25 mouse cellular contexts compared by ENCODE assay signal in genomic region chr2:126166848-126167617, GRCm38 (mm10). TPM values are rescaled to one million over a fixed set of nuclear protein-coding genes. Genes with fewer than 3 reads are reported as not detected.
A peak's percentile ranks its signal among the peaks of the same experiment; 100 is the strongest.
DNase-seq lines count a peak whose midpoint lies in the region; ATAC-seq and TF ChIP-seq lines count a peak whose summit lies in the region.
"Had no signal": no experiment of that assay in that cellular context is flagged by ENCODE, and none has a peak within 500 bp of the region (broad histone marks: within the 10 kb centered on the region; RNA-seq: fewer than 3 reads in every experiment).

No protein-coding gene starts in this region.

- no peaks in the 10 kb centered on the region for H3K4me1 ChIP-seq in heart, embryonic 11.5 days (ENCODE audit: control insufficient read depth, insufficient read depth, low read length)
- peaks cover 3% of the 10 kb centered on the region for H3K4me1 ChIP-seq in bone marrow, adult 2 months (ENCODE audit: control insufficient read depth, insufficient read depth, low read length)
- H3K4me1 ChIP-seq in liver, postnatal 0 days (ENCODE audit: insufficient read depth): peaks cover 21% of the 10 kb centered on the region
- H3K4me1 ChIP-seq in stomach, postnatal 0 days (replicated peaks; ENCODE audit: control insufficient read depth, insufficient read depth): no peaks in the 10 kb centered on the region
- H3K4me1 ChIP-seq: embryonic facial prominence, embryonic 15.5 days; forebrain, embryonic 10.5 days; hindbrain, embryonic 15.5 days; kidney, embryonic 15.5 days; lung, embryonic 15.5 days; midbrain, embryonic 10.5 days had no signal

- TF ChIP-seq POLR2A in bone marrow, adult 2 months (IDR thresholded peaks at IDR 0.05; ENCODE audit: borderline replicate concordance, control insufficient read depth, low read depth, low read length): no peak

- H3K27ac ChIP-seq in heart, embryonic 11.5 days (ENCODE audit: low read depth, low read length): peak overlapping the region; percentile 70; the same call in 1 of the 2 replicates
- peak overlapping the region; percentile 50; the same call in 1 of the 2 replicates for H3K27ac ChIP-seq in bone marrow, adult 2 months (ENCODE audit: control insufficient read depth, insufficient read depth, low read depth, low read length, poor library complexity)
- peak overlapping the region; percentile 81 for H3K27ac ChIP-seq in liver, postnatal 0 days (ENCODE audit: low read depth)
- H3K27ac ChIP-seq in stomach, postnatal 0 days (replicated peaks): no peak overlapping the region
- H3K27ac ChIP-seq: embryonic facial prominence, embryonic 15.5 days; forebrain, embryonic 10.5 days; hindbrain, embryonic 15.5 days; kidney, embryonic 15.5 days; lung, embryonic 15.5 days; macrophage; midbrain, embryonic 10.5 days had no signal

- no peaks in the 10 kb centered on the region for H3K27me3 ChIP-seq in heart, embryonic 11.5 days (ENCODE audit: control insufficient read depth, insufficient read depth, low read length)
- H3K27me3 ChIP-seq in liver, postnatal 0 days (ENCODE audit: insufficient read depth, low read length): no peaks in the 10 kb centered on the region
- no peaks in the 10 kb centered on the region for H3K27me3 ChIP-seq in stomach, postnatal 0 days (ENCODE audit: control insufficient read depth, insufficient read depth, low read length)
- H3K27me3 ChIP-seq: embryonic facial prominence, embryonic 15.5 days; hindbrain, embryonic 15.5 days; kidney, embryonic 15.5 days; lung, embryonic 15.5 days had no signal

- no peak for DNase-seq in heart, adult 11 months
- peak; percentile 49 for DNase-seq in brain, adult 2 months (ENCODE audit: low read depth, low spot score)
- no peak for DNase-seq in liver, postnatal 0 days
- no peak for DNase-seq in stomach, postnatal 0 days (ENCODE audit: low spot score)
- DNase-seq in layer of hippocampus, adult 11-12 months (ENCODE audit: low spot score): no peak
- DNase-seq: adrenal gland, adult 2 months; cerebellum, adult 2 months; forebrain, postnatal 0 days; gastrocnemius, postnatal 36 days; kidney, postnatal 36 days; thymus, postnatal 25 days had no signal

- no peak overlapping the region for H3K4me2 ChIP-seq in heart, embryonic 11.5 days
- H3K4me2 ChIP-seq in liver, postnatal 0 days (ENCODE audit: low read depth, low read length): peak overlapping the region; percentile 53
- no peak overlapping the region for H3K4me2 ChIP-seq in stomach, postnatal 0 days (replicated peaks; ENCODE audit: low read depth)
- H3K4me2 ChIP-seq: embryonic facial prominence, embryonic 15.5 days; hindbrain, embryonic 15.5 days; kidney, embryonic 15.5 days; lung, embryonic 15.5 days had no signal

- 86% methylated on average over 8 of the region's 8 CpGs for WGBS in heart, embryonic 11.5 days (ENCODE audit: insufficient replicate concordance)
- 77% methylated on average over 8 of the region's 8 CpGs for WGBS in bone marrow, adult 2 months
- WGBS in liver, postnatal 0 days (ENCODE audit: insufficient replicate concordance): 75% methylated on average over 8 of the region's 8 CpGs
- WGBS in stomach, postnatal 0 days: 73% methylated on average over 8 of the region's 8 CpGs

- no peak overlapping the region for H3K9ac ChIP-seq in heart, embryonic 11.5 days (ENCODE audit: low read depth, low read length)
- H3K9ac ChIP-seq in liver, postnatal 0 days (replicated peaks): no peak overlapping the region
- no peak overlapping the region for H3K9ac ChIP-seq in stomach, postnatal 0 days (ENCODE audit: low read length)
- H3K9ac ChIP-seq: embryonic facial prominence, embryonic 15.5 days; forebrain, postnatal 0 days; hindbrain, embryonic 15.5 days; kidney, embryonic 15.5 days; lung, embryonic 15.5 days had no signal

- H3K9me3 ChIP-seq in heart, embryonic 11.5 days (replicated peaks; ENCODE audit: control insufficient read depth, low read length): no peaks in the 10 kb centered on the region
- H3K9me3 ChIP-seq in liver, postnatal 0 days (ENCODE audit: low read length): no peaks in the 10 kb centered on the region
- H3K9me3 ChIP-seq in stomach, postnatal 0 days (ENCODE audit: control insufficient read depth, low read length): no peaks in the 10 kb centered on the region
- H3K9me3 ChIP-seq: embryonic facial prominence, embryonic 15.5 days; forebrain, embryonic 10.5 days; hindbrain, embryonic 15.5 days; kidney, embryonic 15.5 days; lung, embryonic 15.5 days; midbrain, embryonic 10.5 days had no signal

- no peak for TF ChIP-seq EP300 in liver, postnatal 0 days (IDR thresholded peaks at IDR 0.05; ENCODE audit: low read depth)
- no peak for TF ChIP-seq EP300 in stomach, postnatal 0 days (optimal IDR thresholded peaks at IDR 0.05)

- no peaks in the 10 kb centered on the region for H3K36me3 ChIP-seq in heart, embryonic 11.5 days (ENCODE audit: control insufficient read depth, insufficient read depth, low read length)
- H3K36me3 ChIP-seq in liver, postnatal 0 days (replicated peaks; ENCODE audit: insufficient read depth, low read length): peaks cover 16% of the 10 kb centered on the region
- no peaks in the 10 kb centered on the region for H3K36me3 ChIP-seq in stomach, postnatal 0 days (ENCODE audit: control insufficient read depth, insufficient read depth, low read length)

- TF ChIP-seq CTCF in bone marrow, adult 2 months (IDR thresholded peaks at IDR 0.05; ENCODE audit: control insufficient read depth, insufficient read depth, low read length): no peak
- TF ChIP-seq CTCF in liver, postnatal 0 days (IDR thresholded peaks at IDR 0.05; ENCODE audit: low read depth): no peak
- no peak for TF ChIP-seq CTCF in stomach, postnatal 0 days (IDR thresholded peaks at IDR 0.05; ENCODE audit: low read depth)

- no peak overlapping the region for H3K4me3 ChIP-seq in heart, embryonic 11.5 days (ENCODE audit: low read depth, low read length)
- no peak overlapping the region for H3K4me3 ChIP-seq in bone marrow, adult 2 months (replicated peaks; ENCODE audit: control insufficient read depth, low read depth, low read length)
- H3K4me3 ChIP-seq in liver, postnatal 0 days (ENCODE audit: low read depth, low read length): no peak overlapping the region
- H3K4me3 ChIP-seq in stomach, postnatal 0 days (ENCODE audit: low read depth, low read length): no peak overlapping the region
- H3K4me3 ChIP-seq: embryonic facial prominence, embryonic 15.5 days; forebrain, embryonic 10.5 days; hindbrain, embryonic 15.5 days; kidney, embryonic 15.5 days; lung, embryonic 15.5 days; midbrain, embryonic 10.5 days had no signal

- ATAC-seq in heart, embryonic 11.5 days (replicated peaks; ENCODE audit: insufficient number of reproducible peaks, low FRiP score, low TSS enrichment): no peak
- no peak for ATAC-seq in liver, postnatal 0 days
- ATAC-seq in stomach, postnatal 0 days (ENCODE audit: low FRiP score, low TSS enrichment): no peak
- ATAC-seq: forebrain, postnatal 0 days; intestine, embryonic 16.5 days had no signal

RNA-seq across cellular contexts. Expression of gene Dtwd1, which starts 15.1 kb away (rescaled TPM):
- polyA plus RNA-seq in heart, embryonic 11.5 days (2014; fragmentation: Nextera tagmentation; extraction: Ambion mirVana): 20.1 and 20.6 TPM in 2 replicates
- 11.7 and 12.1 TPM in 2 replicates for polyA plus RNA-seq in bone marrow, adult 2 months (2011; ENCODE audit: insufficient read depth, insufficient read length, low replicate concordance, missing spikeins)
- polyA plus RNA-seq in liver, postnatal 0 days (2015; fragmentation: Nextera tagmentation; extraction: Ambion mirVana): 16.7 and 16.9 TPM in 2 replicates
- polyA plus RNA-seq in stomach, postnatal 0 days (2015; fragmentation: Nextera tagmentation; extraction: Ambion mirVana): 20.8 and 21.2 TPM in 2 replicates

RNA-seq across cellular contexts. Expression of gene Fam227b, which starts 15.2 kb away (rescaled TPM):
- polyA plus RNA-seq in heart, embryonic 11.5 days (2014; fragmentation: Nextera tagmentation; extraction: Ambion mirVana): 0.10 TPM in 1 of 2 replicates, not detected in the other
- not detected in 2 replicates for polyA plus RNA-seq in bone marrow, adult 2 months (2011; ENCODE audit: insufficient read depth, insufficient read length, low replicate concordance, missing spikeins)
- polyA plus RNA-seq in liver, postnatal 0 days (2015; fragmentation: Nextera tagmentation; extraction: Ambion mirVana): not detected in 2 replicates
- polyA plus RNA-seq in stomach, postnatal 0 days (2015; fragmentation: Nextera tagmentation; extraction: Ambion mirVana): not detected in 2 replicates
- polyA plus RNA-seq: adrenal gland, adult 2 months; C2C12; embryonic facial prominence, embryonic 15.5 days; forebrain, embryonic 10.5 days; forebrain, postnatal 0 days; heart, embryonic 16.5 days; hindbrain, embryonic 15.5 days; intestine, embryonic 16.5 days; kidney, embryonic 15.5 days; limb, embryonic 14.5 days; lung, embryonic 15.5 days; macrophage; midbrain, embryonic 10.5 days had no signal

RNA-seq across cellular contexts. Expression of gene Gm17555, which starts 47.9 kb away (rescaled TPM):
- polyA plus RNA-seq in heart, embryonic 11.5 days (2014; fragmentation: Nextera tagmentation; extraction: Ambion mirVana): not detected in 2 replicates
- not detected in 2 replicates for polyA plus RNA-seq in bone marrow, adult 2 months (2011; ENCODE audit: insufficient read depth, insufficient read length, low replicate concordance, missing spikeins)
- polyA plus RNA-seq in liver, postnatal 0 days (2015; fragmentation: Nextera tagmentation; extraction: Ambion mirVana): not detected in 2 replicates
- not detected in 2 replicates for polyA plus RNA-seq in stomach, postnatal 0 days (2015; fragmentation: Nextera tagmentation; extraction: Ambion mirVana)
- polyA plus RNA-seq: adrenal gland, adult 2 months; C2C12; cerebellum, adult 2 months; embryonic facial prominence, embryonic 15.5 days; forebrain, embryonic 10.5 days; forebrain, postnatal 0 days; heart, embryonic 16.5 days; hindbrain, embryonic 15.5 days; intestine, embryonic 16.5 days; kidney, embryonic 15.5 days; limb, embryonic 14.5 days; lung, embryonic 15.5 days; macrophage; midbrain, embryonic 10.5 days; testis, adult 2 months had no signal
